Mouse (Mus musculus) right cerebral cortex, adult 18-20 months (tissue): ENCODE data around the gene Dnmt3l.
"Not testable (repeated sequence)": the region's sequence is repeated elsewhere in the genome, so short reads cannot be mapped to it uniquely, and the experiment has no call there.

Experiments
- DNase-seq: peaks from one replicate; pipeline ENCODE4 v3.0.0; 2022; ENCODE audit warnings: mixed read lengths

The Dnmt3l gene

GRCm38 (mm10) chr10:78086444-78087061 is 44.8 kb downstream of the Dnmt3l start:
- DNase-seq = no peak

DNA sequence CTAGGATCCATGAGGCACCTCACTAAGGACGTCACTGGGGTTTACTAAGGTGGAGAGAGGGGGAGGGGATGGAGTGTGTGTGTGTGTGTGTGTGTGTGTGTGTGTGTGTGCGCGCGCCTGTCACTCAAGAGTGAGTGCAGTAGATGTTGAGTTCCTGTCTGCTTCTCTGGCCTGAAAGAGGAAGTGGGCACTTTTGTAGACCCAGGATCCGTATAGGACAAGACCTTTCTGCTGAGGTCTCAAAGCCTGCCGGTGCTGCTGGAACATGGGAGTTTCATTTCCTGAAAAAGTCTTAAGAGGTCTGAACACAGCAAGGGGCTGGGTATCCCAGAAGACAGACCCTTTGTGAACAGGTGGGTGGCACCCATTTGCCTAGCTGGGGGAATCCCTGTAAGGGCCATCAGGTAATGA is 45.4 kb downstream of the Dnmt3l start:
- no peak for DNase-seq

GRCm38 (mm10) chr10:78090246-78090645 is 48.5 kb downstream of the Dnmt3l start:
- DNase-seq = no peak

GRCm38 (mm10) chr10:78090706-78091491 is 49.2 kb downstream of the Dnmt3l start:
- no peak for DNase-seq

DNA sequence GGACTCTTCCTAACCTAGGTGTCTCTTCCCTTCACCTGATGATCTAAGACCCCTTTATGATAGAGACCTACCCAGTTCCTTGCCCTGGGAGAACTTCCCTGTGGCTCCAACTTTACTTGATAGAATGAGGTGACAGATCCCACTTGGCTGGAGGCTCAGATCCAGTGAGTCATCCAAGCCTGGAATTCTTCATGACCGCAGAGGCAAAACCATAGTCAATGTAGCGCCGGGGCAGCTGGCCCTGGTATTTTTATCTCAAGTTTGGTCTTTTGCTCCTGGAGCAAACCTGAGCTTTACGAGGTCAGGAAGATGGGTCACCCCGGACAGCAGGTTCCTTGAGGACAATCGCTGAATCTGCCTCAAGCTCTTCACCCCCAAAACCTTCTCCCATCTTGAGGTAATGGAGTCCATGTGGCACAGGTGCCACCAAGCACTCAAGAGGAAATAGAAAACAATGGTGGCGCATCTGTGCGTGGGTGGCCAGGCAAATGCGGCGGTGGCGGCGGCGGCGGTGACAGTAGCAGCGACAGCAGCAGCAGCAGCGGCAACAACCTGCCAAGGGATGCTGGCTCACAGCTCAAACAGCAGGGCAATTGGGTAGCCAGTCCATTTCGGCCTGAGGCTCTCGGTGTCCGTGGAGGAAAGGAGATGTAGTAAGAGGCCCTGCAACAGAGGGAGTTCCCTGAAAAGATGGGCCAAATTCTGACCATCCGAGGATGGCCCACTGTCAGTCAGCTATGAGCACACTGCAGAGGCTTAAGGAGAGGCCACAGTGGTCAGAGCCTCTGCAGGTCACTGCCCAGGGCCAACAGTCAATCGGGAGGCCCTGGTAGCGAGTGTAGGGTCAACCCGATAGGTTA is 50.3 kb downstream of the Dnmt3l start:
- no peak for DNase-seq

- no peak for DNase-seq
Observed at GRCm38 (mm10) chr10:78092725-78093029, 50.9 kb downstream of the Dnmt3l start.

DNA sequence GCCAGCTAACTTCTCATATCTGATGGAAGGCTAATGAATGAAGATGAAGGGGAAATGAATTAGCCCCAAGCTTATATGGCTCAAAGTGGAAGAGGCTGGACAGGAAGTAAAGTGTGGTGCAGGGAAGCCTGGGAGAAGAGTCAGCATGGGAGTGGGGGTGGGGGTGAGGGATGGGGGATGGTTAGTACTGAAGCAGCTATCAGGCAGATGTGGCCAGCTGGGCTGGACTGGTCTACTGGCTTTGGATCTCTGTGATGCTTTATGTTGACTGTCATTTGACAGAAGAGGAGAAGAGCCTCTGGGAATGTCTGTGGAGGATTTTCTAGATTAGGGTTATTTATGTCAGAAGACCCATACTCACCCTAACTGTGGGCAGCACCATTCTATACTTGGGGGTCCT is 53.5 kb downstream of the Dnmt3l start:
- no peak for DNase-seq

DNA sequence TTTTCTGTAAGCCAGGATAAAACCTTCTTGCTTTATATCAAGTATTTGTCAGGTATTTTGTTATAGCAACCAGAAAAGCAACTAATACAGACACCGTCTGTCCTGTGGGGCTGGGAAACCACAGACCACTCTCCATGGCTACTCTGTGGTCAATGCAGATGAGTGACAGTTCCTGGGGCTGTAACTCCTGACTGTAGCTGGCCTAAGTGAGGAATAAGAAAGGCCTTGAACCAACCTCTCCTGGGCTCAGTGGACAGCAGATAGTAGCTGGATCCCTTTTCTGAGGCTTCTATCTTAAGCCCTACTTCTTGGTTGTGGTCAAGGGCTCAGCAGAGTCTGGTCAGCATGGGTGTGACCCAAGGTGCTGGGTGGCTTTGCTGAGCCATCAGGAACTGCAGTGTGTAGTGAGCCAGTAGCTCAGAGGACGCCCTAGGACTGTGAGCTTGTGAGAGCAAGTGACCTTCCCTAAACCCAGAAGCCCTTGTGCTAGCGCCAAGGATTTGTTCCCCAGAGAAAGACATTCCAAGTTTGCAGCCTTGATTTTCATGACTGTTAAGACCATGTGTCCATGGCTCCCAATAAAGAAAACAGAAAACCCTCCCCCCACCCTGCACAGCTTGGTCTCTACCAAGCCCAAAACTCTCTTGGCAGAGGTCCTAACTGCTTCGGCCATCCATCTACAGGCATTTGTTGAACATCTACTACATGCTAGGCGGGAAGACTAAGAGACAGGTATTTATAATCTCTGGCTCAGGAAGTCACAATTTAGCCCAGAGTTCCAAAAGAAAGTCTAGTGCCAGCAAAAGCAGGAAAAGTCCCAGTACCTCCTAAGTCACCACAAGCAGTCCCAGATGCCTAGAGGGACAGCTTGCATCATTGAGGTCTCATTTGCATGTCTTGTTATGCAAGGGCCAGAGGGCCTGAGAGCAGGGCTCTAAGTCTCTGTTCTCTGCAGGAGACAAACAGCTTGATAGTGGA is 54.5 kb downstream of the Dnmt3l start:
- DNase-seq = no peak

DNA sequence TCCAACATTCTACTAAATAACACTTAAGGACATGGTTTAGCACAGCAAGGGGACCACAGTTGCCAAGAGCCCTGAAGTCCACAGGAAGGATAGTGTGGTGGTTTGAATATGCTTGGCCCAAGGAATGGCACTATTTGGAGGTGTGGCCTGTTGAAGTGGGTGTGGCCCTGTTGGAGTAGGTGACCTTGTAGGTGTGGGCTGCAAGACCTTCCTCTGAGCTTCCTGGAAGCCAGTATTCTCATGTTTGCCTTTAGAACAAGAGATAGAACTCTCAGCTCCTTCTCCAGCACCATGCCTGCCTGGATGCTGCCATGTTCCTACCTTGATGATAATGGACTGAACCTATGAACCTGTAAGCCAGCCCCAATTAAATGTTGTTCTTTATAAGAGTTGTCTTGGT is 58.1 kb downstream of the Dnmt3l start:
- DNase-seq = not testable (repeated sequence)

GRCm38 (mm10) chr10:78100989-78101780 is 59.4 kb downstream of the Dnmt3l start:
- DNase-seq = no peak

GRCm38 (mm10) chr10:78104555-78105490 is 63.1 kb downstream of the Dnmt3l start:
- DNase-seq = peak; percentile 17

- peak; percentile 51 for DNase-seq
Observed at GRCm38 (mm10) chr10:78105548-78105947, 63.8 kb downstream of the Dnmt3l start.
